Mouse (Mus musculus) adrenal gland, postnatal 0 days (tissue): ENCODE data around the gene Depdc1a. TPM values are rescaled to one million over a fixed set of nuclear protein-coding genes. Genes with fewer than 3 reads are reported as not detected.

Experiments
- polyA plus RNA-seq: library from polyadenylated mRNA; unstranded; fragments of >200 nt; fragmentation: Nextera tagmentation; extraction: Ambion mirVana; gene quantifications from 2 replicates; pipeline ENCODE4 v1.2.1, GENCODE M21; 2015

Gene Depdc1a
- polyA plus RNA-seq = 8.7 and 13.9 TPM in 2 replicates

GRCm38 (mm10) chr3:159495243-159495801, at the start of gene Depdc1a:
Depdc1a (plus strand) TSS chr3:159495433.

Other genes with a start within 250 kb of the Depdc1a start
- gene Rpe65, start 103.7 kb downstream of the Depdc1a start, polyA plus RNA-seq = not detected in 2 replicates